Mouse (Mus musculus) midbrain, embryonic 15.5 days (tissue): ENCODE measurements around the gene Iqsec1. TPM values are rescaled to one million over a fixed set of nuclear protein-coding genes. Genes with fewer than 3 reads are reported as not detected.
"Not testable (repeated sequence)": the region's sequence is repeated elsewhere in the genome, so short reads cannot be mapped to it uniquely, and the experiment has no call there.

Source experiments
- ATAC-seq: fragments of 200-750 bp; cut with Nextera tagmentation; replicated peaks from 2 replicates; pipeline ENCODE4 v1.8.0; 2017; ENCODE audit warnings: moderate TSS enrichment
- H3K27ac ChIP-seq: fragments of 300-500 bp; sonication (generic); 2 replicates; pipeline ENCODE4 v1.5.1; 2015; ENCODE audit warnings: mild to moderate bottlenecking, inconsistent platforms
- H3K27me3 ChIP-seq: fragments of 300-500 bp; sonication (generic); replicated peaks from 2 replicates; pipeline ENCODE4 v1.6.1; 2015; ENCODE audit warnings: inconsistent platforms
- H3K36me3 ChIP-seq: fragments of 300-500 bp; sonication (generic); replicated peaks from 2 replicates; pipeline ENCODE4 v1.6.1; 2015; ENCODE audit warnings: inconsistent platforms
- H3K4me1 ChIP-seq: fragments of 300-500 bp; sonication (generic); 2 replicates; pipeline ENCODE4 v1.6.1; 2015; ENCODE audit warnings: inconsistent platforms
- H3K4me2 ChIP-seq: fragments of 300-500 bp; sonication (generic); 2 replicates; pipeline ENCODE4 v1.6.1; 2015; ENCODE audit warnings: inconsistent platforms, mild to moderate bottlenecking, moderate library complexity
- H3K4me3 ChIP-seq: fragments of 300-500 bp; sonication (generic); 2 replicates; pipeline ENCODE4 v1.5.1; 2015; ENCODE audit warnings: mild to moderate bottlenecking, inconsistent platforms
- H3K9ac ChIP-seq: fragments of 300-500 bp; sonication (generic); 2 replicates; pipeline ENCODE4 v1.6.1; 2015; ENCODE audit warnings: mild to moderate bottlenecking, inconsistent platforms
- H3K9me3 ChIP-seq: fragments of 300-500 bp; sonication (generic); 2 replicates; pipeline ENCODE4 v1.6.1; 2016; ENCODE audit warnings: inconsistent platforms
- WGBS: fragments of 180-500 bp; shearing (Covaris S2); methylation state at CpG from one replicate; pipeline ENCODE4 v1.1.7; 2015; ENCODE audit warnings: mixed read lengths; 5-methylcytosine and 5-hydroxymethylcytosine counted together
- polyA plus RNA-seq: library from polyadenylated mRNA; unstranded; fragments of >200 nt; fragmentation: Nextera tagmentation; extraction: Ambion mirVana; gene quantifications from 2 replicates; pipeline ENCODE4 v1.2.1, GENCODE M21; 2015

The Iqsec1 gene
- polyA plus RNA-seq, 1 experiment from 2014 or later = 25.9 TPM

DNA sequence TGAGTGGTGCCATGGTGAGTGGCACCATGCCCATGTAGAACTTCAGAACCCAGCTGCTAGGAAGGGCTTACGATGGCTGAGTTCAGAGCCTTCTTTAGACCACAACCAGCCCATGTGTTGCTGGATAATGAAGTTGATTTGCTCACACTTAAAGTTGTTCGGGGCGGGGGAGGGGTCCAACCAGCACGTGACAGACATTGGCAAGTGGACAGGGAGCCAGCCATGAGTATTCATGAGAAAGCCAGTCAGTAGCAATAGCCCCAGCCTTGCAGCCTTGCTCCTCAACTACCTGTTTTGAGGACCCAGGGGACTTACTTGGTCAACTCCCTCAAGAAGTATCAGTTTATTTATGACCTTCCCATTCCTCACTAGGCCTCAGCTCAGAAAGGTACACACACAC is 343.5 kb downstream of the Iqsec1 start:
- 0 out of 2 replicates have a peak, but pooled peaks have one; percentile 11 for ATAC-seq
- WGBS = 59% methylated on average over 4 of the region's 4 CpGs
- Histone ChIP-seq H3K4me1 (no peaks in the 10 kb centered on the region), H3K36me3 (no peaks in the 10 kb centered on the region), H3K27ac (no peak overlapping the region), H3K27me3 (no peaks in the 10 kb centered on the region), H3K9ac (no peak overlapping the region), H3K4me3 (no peak overlapping the region), H3K9me3 (no peaks in the 10 kb centered on the region), H3K4me2 (no peak overlapping the region)

GRCm38 (mm10) chr6:90643057-90643456 is 345.4 kb downstream of the Iqsec1 start:
- ATAC-seq = no peak
- Histone ChIP-seq H3K9ac (no peak overlapping the region), H3K4me2 (no peak overlapping the region), H3K27ac (no peak overlapping the region), H3K4me3 (no peak overlapping the region), H3K36me3 (no peaks in the 10 kb centered on the region), H3K4me1 (no peaks in the 10 kb centered on the region), H3K27me3 (no peaks in the 10 kb centered on the region), H3K9me3 (no peaks in the 10 kb centered on the region)
- 83% methylated on average over 3 of the region's 3 CpGs for WGBS

GRCm38 (mm10) chr6:90635611-90636010 is 352.9 kb downstream of the Iqsec1 start:
- H3K9ac ChIP-seq = no peak overlapping the region
- WGBS = 56% methylated on average over 3 of the region's 3 CpGs
- no peak for ATAC-seq

DNA sequence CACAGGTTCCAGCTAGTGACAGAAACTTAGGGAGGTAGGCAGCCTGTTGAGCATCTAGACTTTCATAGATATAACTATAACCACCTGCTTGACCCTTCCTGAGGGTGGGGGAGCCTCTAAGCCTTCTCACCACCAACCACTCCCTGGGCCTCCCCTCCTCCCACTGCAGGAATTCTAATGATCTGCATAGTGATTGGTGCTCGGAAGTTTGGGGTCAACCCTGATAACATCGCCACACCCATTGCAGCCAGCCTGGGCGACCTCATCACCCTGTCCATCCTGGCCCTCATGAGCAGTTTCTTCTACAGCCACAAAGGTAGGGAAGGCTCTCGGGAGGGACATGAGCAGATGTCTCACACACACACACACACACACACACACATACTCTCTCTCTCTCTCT is 353.4 kb downstream of the Iqsec1 start:
- Histone ChIP-seq H3K4me3 (no peak overlapping the region), H3K4me2 (no peak overlapping the region), H3K4me1 (no peaks in the 10 kb centered on the region), H3K9me3 (no peaks in the 10 kb centered on the region), H3K27me3 (no peaks in the 10 kb centered on the region), H3K36me3 (no peaks in the 10 kb centered on the region), H3K27ac (no peak overlapping the region), H3K9ac (no peak overlapping the region)
- ATAC-seq = no peak
- 45% methylated on average over 4 of the region's 4 CpGs for WGBS

More at GRCm38 (mm10) chr6:90635611-90636010, 352.9 kb downstream of the Iqsec1 start:
- no peak overlapping the region for H3K27ac ChIP-seq
- H3K9me3 ChIP-seq = no peaks in the 10 kb centered on the region
- no peaks in the 10 kb centered on the region for H3K36me3 ChIP-seq
- H3K27me3 ChIP-seq = no peaks in the 10 kb centered on the region
- no peak overlapping the region for H3K4me2 ChIP-seq
- H3K4me3 ChIP-seq = no peak overlapping the region
- no peaks in the 10 kb centered on the region for H3K4me1 ChIP-seq

DNA sequence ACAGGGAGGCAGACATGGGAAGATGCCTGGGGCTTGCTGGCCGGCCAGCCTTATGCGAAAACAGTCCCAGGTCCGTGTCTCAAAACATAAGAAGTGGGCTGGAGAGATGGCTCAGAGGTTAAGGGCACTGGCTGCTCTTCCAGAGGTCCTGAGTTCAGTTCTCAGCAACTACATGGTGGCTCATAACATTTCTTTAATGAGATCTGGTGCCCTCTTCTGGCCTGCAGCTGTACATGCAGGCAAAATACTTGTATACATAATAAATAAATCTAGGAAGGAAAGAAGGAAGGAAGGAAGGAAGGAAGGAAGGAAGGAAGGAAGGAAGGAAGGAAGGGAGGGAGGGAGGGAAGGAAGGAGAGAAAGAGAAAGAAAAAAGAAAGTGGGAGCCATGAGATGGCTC is 356.0 kb downstream of the Iqsec1 start:
- H3K4me1 ChIP-seq, H3K27ac ChIP-seq, H3K4me2 ChIP-seq, ATAC-seq, H3K27me3 ChIP-seq, H3K9me3 ChIP-seq, H3K9ac ChIP-seq, H3K36me3 ChIP-seq, H3K4me3 ChIP-seq: not testable (repeated sequence)
- 69% methylated on average over 3 of the region's 3 CpGs for WGBS

DNA sequence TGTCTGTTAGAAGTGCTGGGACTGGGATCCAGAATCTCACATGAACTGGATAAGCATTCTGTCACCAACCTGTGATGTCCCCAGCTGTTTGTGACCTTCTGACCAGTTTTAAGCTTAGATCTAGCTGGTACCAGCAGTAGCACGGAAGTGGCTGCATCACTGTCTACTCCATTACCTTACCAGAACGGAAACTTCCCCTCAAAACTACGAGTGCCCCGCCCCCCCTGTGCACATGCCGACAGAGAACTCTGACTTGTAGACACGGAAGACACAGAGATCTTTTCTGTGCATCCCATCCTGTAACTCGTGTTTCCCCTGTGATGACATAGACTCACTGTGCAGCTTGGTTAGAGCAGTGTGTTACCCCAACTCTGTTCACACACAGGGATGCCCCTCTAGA is 358.1 kb downstream of the Iqsec1 start:
- H3K27ac ChIP-seq = no peak overlapping the region
- H3K9ac ChIP-seq = no peak overlapping the region
- ATAC-seq = no peak
- 91% methylated on average over 7 of the region's 7 CpGs for WGBS
- no peaks in the 10 kb centered on the region for H3K36me3 ChIP-seq
- H3K4me2 ChIP-seq = no peak overlapping the region
- H3K27me3 ChIP-seq = no peaks in the 10 kb centered on the region
- H3K4me1 ChIP-seq = no peaks in the 10 kb centered on the region
- H3K4me3 ChIP-seq = no peak overlapping the region
- no peaks in the 10 kb centered on the region for H3K9me3 ChIP-seq

GRCm38 (mm10) chr6:90629506-90629905 is 359.0 kb downstream of the Iqsec1 start:
- H3K27ac ChIP-seq = no peak overlapping the region
- no peaks in the 10 kb centered on the region for H3K9me3 ChIP-seq
- H3K9ac ChIP-seq = no peak overlapping the region
- H3K36me3 ChIP-seq = no peaks in the 10 kb centered on the region
- H3K4me1 ChIP-seq = no peaks in the 10 kb centered on the region
- no peaks in the 10 kb centered on the region for H3K27me3 ChIP-seq
- WGBS = 84% methylated on average over 6 of the region's 6 CpGs
- no peak for ATAC-seq
- no peak overlapping the region for H3K4me3 ChIP-seq
- no peak overlapping the region for H3K4me2 ChIP-seq

- H3K36me3 ChIP-seq = no peaks in the 10 kb centered on the region
- no peak overlapping the region for H3K27ac ChIP-seq
- H3K4me1 ChIP-seq = 0 out of 2 replicates have a peak, but pooled peaks cover 3% of the 10 kb centered on the region
- no peak for ATAC-seq
- H3K9ac ChIP-seq = no peak overlapping the region
- H3K27me3 ChIP-seq = no peaks in the 10 kb centered on the region
- H3K4me3 ChIP-seq = no peak overlapping the region
- 85% methylated on average over 4 of the region's 4 CpGs for WGBS
- no peak overlapping the region for H3K4me2 ChIP-seq
- H3K9me3 ChIP-seq = no peaks in the 10 kb centered on the region
Measured at GRCm38 (mm10) chr6:90627556-90627955, 360.9 kb downstream of the Iqsec1 start.

- H3K27ac ChIP-seq = no peak overlapping the region
- no peaks in the 10 kb centered on the region for H3K36me3 ChIP-seq
- H3K9ac ChIP-seq = no peak overlapping the region
- no peak for ATAC-seq
- H3K27me3 ChIP-seq = no peaks in the 10 kb centered on the region
- no peak overlapping the region for H3K4me2 ChIP-seq
- no peaks in the 10 kb centered on the region for H3K9me3 ChIP-seq
- 82% methylated on average over 7 of the region's 7 CpGs for WGBS
- no peak overlapping the region for H3K4me3 ChIP-seq
- H3K4me1 ChIP-seq = 0 out of 2 replicates have a peak, but pooled peaks cover 3% of the 10 kb centered on the region
Measured at GRCm38 (mm10) chr6:90625207-90625994, 363.1 kb downstream of the Iqsec1 start.

GRCm38 (mm10) chr6:90624733-90625132 is 363.8 kb downstream of the Iqsec1 start:
- ATAC-seq = no peak
- H3K4me1 ChIP-seq = 0 out of 2 replicates have a peak, but pooled peaks cover 3% of the 10 kb centered on the region
- 82% methylated on average over 11 of the region's 11 CpGs for WGBS

GRCm38 (mm10) chr6:90624184-90624583 is 364.3 kb downstream of the Iqsec1 start:
- Histone ChIP-seq H3K27me3 (no peaks in the 10 kb centered on the region), H3K9ac (no peak overlapping the region), H3K4me3 (no peak overlapping the region), H3K4me1 (0 out of 2 replicates have a peak, but pooled peaks cover 3% of the 10 kb centered on the region), H3K27ac (no peak overlapping the region), H3K9me3 (no peaks in the 10 kb centered on the region), H3K36me3 (no peaks in the 10 kb centered on the region), H3K4me2 (no peak overlapping the region)
- no peak for ATAC-seq
- WGBS = 89% methylated on average over 6 of the region's 6 CpGs

More at GRCm38 (mm10) chr6:90624733-90625132, 363.8 kb downstream of the Iqsec1 start:
- no peak overlapping the region for H3K4me2 ChIP-seq
- H3K27me3 ChIP-seq = no peaks in the 10 kb centered on the region
- no peak overlapping the region for H3K4me3 ChIP-seq
- no peaks in the 10 kb centered on the region for H3K9me3 ChIP-seq
- H3K36me3 ChIP-seq = no peaks in the 10 kb centered on the region
- H3K27ac ChIP-seq = no peak overlapping the region
- no peak overlapping the region for H3K9ac ChIP-seq

- no peaks in the 10 kb centered on the region for H3K36me3 ChIP-seq
- no peak overlapping the region for H3K27ac ChIP-seq
- H3K9me3 ChIP-seq = no peaks in the 10 kb centered on the region
- no peak for ATAC-seq
- H3K9ac ChIP-seq = no peak overlapping the region
- no peak overlapping the region for H3K4me2 ChIP-seq
- 0 out of 2 replicates have a peak, but pooled peaks cover 3% of the 10 kb centered on the region for H3K4me1 ChIP-seq
- WGBS = 82% methylated on average over 5 of the region's 5 CpGs
- H3K27me3 ChIP-seq = no peaks in the 10 kb centered on the region
- H3K4me3 ChIP-seq = no peak overlapping the region
Measured at GRCm38 (mm10) chr6:90623456-90623836, 365.0 kb downstream of the Iqsec1 start.
